Comparison of ENCODE assay signal across 11 mouse cellular contexts in the genomic region with DNA sequence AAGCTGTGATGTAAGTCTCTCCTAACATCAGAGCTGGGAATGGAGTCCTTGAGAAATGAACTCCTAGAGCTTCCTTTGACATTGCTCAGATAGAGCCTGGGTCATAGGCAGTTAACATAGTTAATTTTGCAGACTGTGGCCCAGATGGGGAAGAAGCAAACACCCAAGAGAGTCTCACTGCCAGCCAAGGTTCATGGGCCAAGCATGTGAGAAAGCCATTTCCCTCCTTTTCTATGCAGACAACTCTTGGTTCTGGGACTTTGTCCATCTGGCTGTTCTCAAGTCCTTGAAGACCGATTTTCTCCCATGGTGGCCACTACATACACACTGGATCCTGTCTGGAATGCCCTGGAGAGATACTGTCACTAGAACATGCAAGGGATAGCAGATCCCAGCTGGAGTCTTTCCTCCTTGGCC. TPM values are rescaled to one million over a fixed set of nuclear protein-coding genes. Genes with fewer than 3 reads are reported as not detected.
DNase-seq lines count a peak whose midpoint lies in the region; ATAC-seq lines count a peak whose summit lies in the region.
"Had no signal": no experiment of that assay in that cellular context is flagged by ENCODE, and none has a peak within 500 bp of the region (broad histone marks: within the 10 kb centered on the region; RNA-seq: fewer than 3 reads in every experiment).

No protein-coding gene starts in this region.

- ATAC-seq in kidney, embryonic 15.5 days (replicated peaks; ENCODE audit: low FRiP score) = peak; percentile 80
- ATAC-seq in midbrain, embryonic 16.5 days = no peak

- peak overlapping the region; percentile 43; the same call in 1 of the 2 replicates for H3K27ac ChIP-seq in kidney, embryonic 15.5 days
- H3K27ac ChIP-seq in midbrain, embryonic 16.5 days (ENCODE audit: low read length) = no peak overlapping the region
- H3K27ac ChIP-seq: liver, embryonic 15.5 days had no signal

- H3K4me2 ChIP-seq in kidney, embryonic 15.5 days = no peak overlapping the region
- no peak overlapping the region for H3K4me2 ChIP-seq in midbrain, embryonic 16.5 days (ENCODE audit: low read length)
- H3K4me2 ChIP-seq: liver, embryonic 15.5 days had no signal

- WGBS in kidney, embryonic 15.5 days = 71% methylated on average over 1 of the region's 1 CpGs
- 82% methylated on average over 1 of the region's 1 CpGs for WGBS in midbrain, embryonic 16.5 days

- H3K9ac ChIP-seq in kidney, embryonic 15.5 days = no peak overlapping the region
- no peak overlapping the region for H3K9ac ChIP-seq in midbrain, embryonic 16.5 days (ENCODE audit: low read depth, low read length)
- H3K9ac ChIP-seq: liver, embryonic 15.5 days had no signal

- no peaks in the 10 kb centered on the region for H3K36me3 ChIP-seq in kidney, embryonic 15.5 days
- H3K36me3 ChIP-seq in midbrain, embryonic 16.5 days (ENCODE audit: control insufficient read depth, insufficient read depth, low read length) = no peaks in the 10 kb centered on the region
- H3K36me3 ChIP-seq: liver, embryonic 15.5 days had no signal

- peak; percentile 6 for DNase-seq in gastrocnemius, postnatal 10 days
- peak; percentile 63 to 79 for DNase-seq in heart, adult 9 months (ENCODE audit: low spot score in 2 of 2)
- peak; percentile 52 for DNase-seq in lung, postnatal 25 days (ENCODE audit: low spot score)
- DNase-seq in embryo, embryonic 10 days (ENCODE audit: low spot score) = no peak
- no peak for DNase-seq in right cerebral cortex, postnatal 4 days
- DNase-seq: cerebellum, adult 2 months; layer of hippocampus, adult 9-11 months; right cerebral cortex, adult 18-20 months had no signal

- no peak overlapping the region for H3K4me3 ChIP-seq in kidney, embryonic 15.5 days (replicated peaks)
- no peak overlapping the region for H3K4me3 ChIP-seq in midbrain, embryonic 16.5 days (ENCODE audit: low read depth, low read length)
- H3K4me3 ChIP-seq: liver, embryonic 15.5 days had no signal

- no peaks in the 10 kb centered on the region for H3K9me3 ChIP-seq in kidney, embryonic 15.5 days (replicated peaks)
- no peaks in the 10 kb centered on the region for H3K9me3 ChIP-seq in midbrain, embryonic 16.5 days (replicated peaks; ENCODE audit: control insufficient read depth, low read length, poor library complexity, severe bottlenecking)
- H3K9me3 ChIP-seq: liver, embryonic 15.5 days had no signal

- H3K27me3 ChIP-seq in kidney, embryonic 15.5 days = no peaks in the 10 kb centered on the region
- H3K27me3 ChIP-seq in midbrain, embryonic 16.5 days (ENCODE audit: control insufficient read depth, insufficient read depth, low read depth, low read length) = no peaks in the 10 kb centered on the region
- H3K27me3 ChIP-seq: liver, embryonic 15.5 days had no signal

- H3K4me1 ChIP-seq in kidney, embryonic 15.5 days = no peaks in the 10 kb centered on the region
- no peaks in the 10 kb centered on the region for H3K4me1 ChIP-seq in midbrain, embryonic 16.5 days (ENCODE audit: control insufficient read depth, insufficient read depth, low read length)
- H3K4me1 ChIP-seq: liver, embryonic 15.5 days had no signal

RNA-seq across cellular contexts. Expression of gene Egflam, which starts 45.6 kb away (rescaled TPM):
- 10 to 100 TPM; 17.4 to 21.3 TPM for total RNA-seq in gastrocnemius, postnatal 10 days (2021)
- 20.4 and 20.5 TPM in 2 replicates for polyA plus RNA-seq in kidney, embryonic 15.5 days (2015; fragmentation: Nextera tagmentation; extraction: Ambion mirVana)
- polyA plus RNA-seq in midbrain, embryonic 16.5 days (2015; fragmentation: Nextera tagmentation; extraction: Ambion mirVana) = 8.2 and 8.3 TPM in 2 replicates

Comparison
In these comparisons a context has a peak if more than half of its experiments do, and no peak if none do; other contexts are left out.
1. DNase-seq: peak in gastrocnemius, postnatal 10 days (single experiment), heart, adult 9 months (2 of 2) and lung, postnatal 25 days (single experiment); none in embryo, embryonic 10 days (single experiment) and right cerebral cortex, postnatal 4 days (single experiment).